Mouse (Mus musculus): ENCODE results near the gene D930007J09Rik.

- TF ChIP-seq CTCF (IDR thresholded peaks at IDR 0.05; ENCODE audit: low read depth) (no peak), EP300 (optimal IDR thresholded peaks at IDR 0.05) (no peak)
Measured at GRCm38 (mm10) chr13:32849092-32849491, 46.4 kb upstream of the D930007J09Rik start.
